In the genomic region with DNA sequence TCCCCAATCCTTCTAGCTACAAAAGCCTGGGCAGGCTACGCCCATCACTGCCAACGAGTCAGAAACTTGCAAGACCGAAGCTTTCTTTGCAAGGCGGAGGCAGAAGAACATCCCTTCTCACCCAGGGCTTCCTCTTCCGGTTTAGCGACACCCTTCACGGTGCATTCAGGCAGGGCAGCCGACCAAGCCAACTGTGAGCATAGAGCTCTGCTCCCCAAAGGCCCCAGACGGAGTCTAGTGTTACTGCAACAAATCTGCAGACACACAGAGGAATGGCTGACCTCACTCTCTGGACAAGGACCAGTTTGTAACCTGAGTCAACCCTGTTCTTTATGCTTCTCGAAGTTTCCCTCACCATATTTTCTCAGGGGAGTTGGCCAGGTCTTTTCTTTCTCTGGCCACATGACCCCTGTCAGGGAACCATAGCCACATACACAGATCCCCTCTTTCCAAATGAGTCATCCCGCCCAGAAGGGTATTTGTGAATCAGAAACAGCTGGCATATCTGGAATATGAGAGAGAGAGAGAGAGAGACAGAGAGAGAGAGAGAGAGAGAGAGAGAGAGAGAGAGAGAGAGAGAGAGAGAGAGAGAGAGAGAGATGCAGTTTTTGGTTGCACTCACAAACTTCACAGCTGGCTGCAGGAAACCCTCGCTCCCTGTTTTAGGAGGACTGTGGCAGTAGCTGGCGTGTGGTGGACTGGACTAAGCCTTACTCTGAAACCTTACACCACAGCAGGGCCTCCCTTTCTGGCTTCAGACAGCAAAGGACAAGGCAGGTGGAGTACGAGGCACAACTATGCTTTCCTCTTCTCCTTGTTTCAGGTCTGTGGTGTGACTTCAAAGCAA, we compare ENCODE assay signal across 8 mouse cellular contexts. TPM values are rescaled to one million over a fixed set of nuclear protein-coding genes. Genes with fewer than 3 reads are reported as not detected.
DNase-seq lines count a peak whose midpoint lies in the region; ATAC-seq lines count a peak whose summit lies in the region.

No protein-coding gene starts in this region.

- 29% methylated on average over 14 of the region's 14 CpGs for WGBS in intestine, embryonic 15.5 days

- H3K27me3 ChIP-seq in intestine, embryonic 15.5 days (replicated peaks) = no peaks in the 10 kb centered on the region

- H3K4me2 ChIP-seq in intestine, embryonic 15.5 days (replicated peaks) = peak overlapping the region; percentile 28

- H3K27ac ChIP-seq in intestine, embryonic 15.5 days = peak overlapping the region; percentile 80

- no peaks in the 10 kb centered on the region for H3K9me3 ChIP-seq in intestine, embryonic 15.5 days

- H3K4me1 ChIP-seq in intestine, embryonic 15.5 days (replicated peaks) = peaks cover 25% of the 10 kb centered on the region

- DNase-seq in CD4-positive helper T cell, adult 2 months (ENCODE audit: low read depth, low spot score) = peak; percentile 82
- peak; percentile 55 for DNase-seq in ZHBTc4 (ENCODE audit: low read depth, low spot score)
- DNase-seq in gastrocnemius, postnatal 36 days = peak; percentile 65 to 70
- peak; percentile 74 for DNase-seq in lung, postnatal 25 days (ENCODE audit: low spot score)
- DNase-seq in spleen, postnatal 14 days (ENCODE audit: low spot score in 2 of 2) = peak; percentile 21 to 43
- no peak for DNase-seq in cerebellum, postnatal 25 days

- H3K4me3 ChIP-seq in intestine, embryonic 15.5 days (replicated peaks) = no peak overlapping the region

- ATAC-seq in intestine, embryonic 15.5 days = 0 out of 2 replicates have a peak, but pooled peaks have one; percentile 6
- no peak; the same call in 1 of the 2 replicates for ATAC-seq in megakaryocyte-erythroid progenitor cell, adult 5-6 weeks (replicated peaks; ENCODE audit: low FRiP score, low TSS enrichment, poor library complexity, severe bottlenecking)

- no peaks in the 10 kb centered on the region for H3K36me3 ChIP-seq in intestine, embryonic 15.5 days

- intact Hi-C loops in gastrocnemius, postnatal 36 days (cut with DNase I) = no loop called here

- H3K9ac ChIP-seq in intestine, embryonic 15.5 days = no peak overlapping the region

RNA-seq across cellular contexts. Expression of a gene that starts 2.9 kb away (rescaled TPM):
- total RNA-seq in gastrocnemius, postnatal 36 days (2021) = 10 to 100 TPM; 43.9 to 51.1 TPM
- 85.5 and 95.1 TPM in 2 replicates for polyA plus RNA-seq in intestine, embryonic 15.5 days (2015; fragmentation: Nextera tagmentation; extraction: Ambion mirVana)
- 2.4 and 6.1 TPM in 2 replicates for total RNA-seq in megakaryocyte-erythroid progenitor cell, adult 5-6 weeks (2014; fragmentation: Nextera tagmentation)
- total RNA-seq in megakaryocyte-erythroid progenitor cell, adult 5-6 weeks (2017) = 7.2 and 16.2 TPM in 2 replicates

RNA-seq across cellular contexts. Expression of a gene that starts 44.5 kb away (rescaled TPM):
- total RNA-seq in gastrocnemius, postnatal 36 days (2021) = not detected
- 2.5 and 3.3 TPM in 2 replicates for polyA plus RNA-seq in intestine, embryonic 15.5 days (2015; fragmentation: Nextera tagmentation; extraction: Ambion mirVana)
- not detected in 2 replicates for total RNA-seq in megakaryocyte-erythroid progenitor cell, adult 5-6 weeks (2014; fragmentation: Nextera tagmentation)
- total RNA-seq in megakaryocyte-erythroid progenitor cell, adult 5-6 weeks (2017) = not detected in 2 replicates

Comparison
In these comparisons a context has a peak if more than half of its experiments do, and no peak if none do; other contexts are left out.
1. DNase-seq: peak in CD4-positive helper T cell, adult 2 months (single experiment), ZHBTc4 (single experiment), gastrocnemius, postnatal 36 days (2 of 2), lung, postnatal 25 days (single experiment) and spleen, postnatal 14 days (2 of 2); none in cerebellum, postnatal 25 days (0 of 2).